Mouse (Mus musculus): ENCODE results near the gene Rnf208.

DNA sequence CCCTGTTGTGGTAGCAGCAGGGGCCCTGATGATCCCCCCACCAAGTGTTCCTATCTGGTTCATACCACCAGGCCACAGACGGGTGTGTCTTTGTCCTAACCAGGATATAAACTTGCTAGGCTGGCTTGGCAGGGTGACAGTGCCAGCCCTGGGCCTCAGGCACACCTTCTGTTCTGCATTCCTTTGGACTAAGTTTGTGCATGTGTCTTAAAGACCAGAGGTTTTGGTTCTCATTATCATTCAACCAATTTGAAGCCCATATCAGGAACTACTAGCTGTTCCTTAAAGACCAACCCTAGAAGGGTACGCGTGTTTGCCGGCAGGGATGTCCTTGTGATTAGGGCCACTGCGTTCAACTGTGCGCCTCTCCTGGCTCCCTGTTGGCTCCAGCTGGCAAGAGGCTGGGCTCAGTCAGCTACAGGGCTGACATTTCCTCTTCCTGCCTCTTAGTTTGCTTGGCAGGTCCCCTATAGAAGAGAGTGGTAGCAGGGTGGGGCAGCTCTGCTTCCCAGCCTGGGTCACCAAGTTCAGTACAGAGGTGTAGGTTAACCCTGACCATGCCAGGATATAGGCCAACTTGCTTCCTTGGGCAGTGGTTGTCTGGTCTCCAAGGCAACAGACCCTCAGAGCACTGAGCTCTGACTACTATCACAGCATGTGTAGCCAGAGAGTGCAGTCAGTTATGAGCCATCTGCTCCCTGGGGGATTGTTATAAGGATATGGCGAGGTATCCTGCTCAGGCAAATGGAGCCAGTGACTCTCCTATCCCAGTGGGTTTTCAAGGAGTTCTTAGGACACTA, 45.0 kb downstream of the Rnf208 start:
- TF ChIP-seq CTCF (IDR thresholded peaks at IDR 0.05; ENCODE audit: borderline replicate concordance, control insufficient read depth, extremely low read depth, insufficient read depth, low read length, poor library complexity) (no peak), POLR2A (IDR thresholded peaks at IDR 0.05; ENCODE audit: control insufficient read depth, extremely low read depth, insufficient read depth, low read length, poor library complexity) (no peak)

Data from thymus, adult 2 months (tissue).